Mouse (Mus musculus) limb, embryonic 10.5 days (tissue): ENCODE results near the gene 1700018B08Rik. TPM values are rescaled to one million over a fixed set of nuclear protein-coding genes. Genes with fewer than 3 reads are reported as not detected.
A peak's percentile ranks its signal among the peaks of the same experiment; 100 is the strongest.

ENCODE experiments used
- DNase-seq: peaks from one replicate; pipeline ENCODE4 v3.0.0-alpha.2; 2017; ENCODE audit warnings: low spot score
- H3K27ac ChIP-seq: fragments of 300-500 bp; sonication (generic); 2 replicates; pipeline ENCODE4 v1.5.1; 2016; ENCODE audit warnings: mild to moderate bottlenecking
- H3K27me3 ChIP-seq: fragments of 300-500 bp; sonication (generic); 2 replicates; pipeline ENCODE4 v1.6.1; 2016; ENCODE audit warnings: low read depth, mild to moderate bottlenecking; ENCODE audit not compliant: poor library complexity, severe bottlenecking
- H3K36me3 ChIP-seq: fragments of 300-500 bp; sonication (generic); 2 replicates; pipeline ENCODE4 v1.6.1; 2016; ENCODE audit warnings: mild to moderate bottlenecking, moderate library complexity
- H3K4me1 ChIP-seq: fragments of 300-500 bp; sonication (generic); 2 replicates; pipeline ENCODE4 v1.6.1; 2016
- H3K4me3 ChIP-seq: fragments of 300-500 bp; sonication (generic); 2 replicates; pipeline ENCODE4 v1.5.1; 2016; ENCODE audit warnings: mild to moderate bottlenecking, moderate library complexity
- H3K9me3 ChIP-seq: fragments of 300-500 bp; sonication (generic); replicated peaks from 2 replicates; pipeline ENCODE4 v1.6.1; 2016; ENCODE audit warnings: mild to moderate bottlenecking
- WGBS: fragments of 180-500 bp; shearing (Covaris S2); methylation state at CpG from one replicate; pipeline ENCODE4 v1.1.7; 2016; 5-methylcytosine and 5-hydroxymethylcytosine counted together
- polyA plus RNA-seq: library from polyadenylated mRNA; unstranded; fragments of >200 nt; fragmentation: Nextera tagmentation; extraction: Ambion mirVana; gene quantifications from 2 replicates; pipeline ENCODE4 v1.2.1, GENCODE M21; 2016

Gene 1700018B08Rik
- polyA plus RNA-seq, 1 experiment from 2014 or later = not detected

- H3K27ac ChIP-seq = no peak overlapping the region
- H3K4me3 ChIP-seq = no peak overlapping the region
- no peaks in the 10 kb centered on the region for H3K4me1 ChIP-seq
- DNase-seq = no peak
- no peaks in the 10 kb centered on the region for H3K9me3 ChIP-seq
- peaks cover 72% of the 10 kb centered on the region for H3K36me3 ChIP-seq
- 87% methylated on average over 16 of the region's 16 CpGs for WGBS
- H3K27me3 ChIP-seq = no peaks in the 10 kb centered on the region
Measured at GRCm38 (mm10) chr8:121558538-121558937, 14.4 kb upstream of the 1700018B08Rik start.

GRCm38 (mm10) chr8:121557746-121558145 lies 13.6 kb upstream of the 1700018B08Rik start:
- H3K4me3 ChIP-seq = no peak overlapping the region
- no peak for DNase-seq
- no peaks in the 10 kb centered on the region for H3K9me3 ChIP-seq
- WGBS = 81% methylated on average over 11 of the region's 11 CpGs
- no peak overlapping the region for H3K27ac ChIP-seq
- no peaks in the 10 kb centered on the region for H3K27me3 ChIP-seq
- peaks cover 75% of the 10 kb centered on the region for H3K36me3 ChIP-seq
- no peaks in the 10 kb centered on the region for H3K4me1 ChIP-seq

GRCm38 (mm10) chr8:121553831-121554475 lies 9.8 kb upstream of the 1700018B08Rik start:
- H3K36me3 ChIP-seq = peaks cover 87% of the 10 kb centered on the region
- H3K27me3 ChIP-seq = no peaks in the 10 kb centered on the region
- DNase-seq = no peak
- H3K9me3 ChIP-seq = no peaks in the 10 kb centered on the region
- H3K27ac ChIP-seq = no peak overlapping the region
- no peaks in the 10 kb centered on the region; the same call in 1 of the 2 replicates for H3K4me1 ChIP-seq
- H3K4me3 ChIP-seq = no peak overlapping the region
- 95% methylated on average over 32 of the region's 32 CpGs for WGBS

- WGBS = 94% methylated on average over 7 of the region's 9 CpGs
- H3K27me3 ChIP-seq = no peaks in the 10 kb centered on the region
- H3K9me3 ChIP-seq = no peaks in the 10 kb centered on the region
- peaks cover 73% of the 10 kb centered on the region for H3K36me3 ChIP-seq
- no peak for DNase-seq
- H3K27ac ChIP-seq = no peak overlapping the region
- H3K4me3 ChIP-seq = no peak overlapping the region
- no peaks in the 10 kb centered on the region; the same call in 1 of the 2 replicates for H3K4me1 ChIP-seq
Measured at GRCm38 (mm10) chr8:121552506-121552905, 8.4 kb upstream of the 1700018B08Rik start.

- 78% methylated on average over 24 of the region's 24 CpGs for WGBS
- Histone ChIP-seq H3K27ac (no peak overlapping the region), H3K36me3 (peaks cover 67% of the 10 kb centered on the region), H3K4me1 (no peaks in the 10 kb centered on the region; the same call in 1 of the 2 replicates), H3K27me3 (no peaks in the 10 kb centered on the region), H3K9me3 (no peaks in the 10 kb centered on the region), H3K4me3 (no peak overlapping the region)
- no peak for DNase-seq
Measured at GRCm38 (mm10) chr8:121551065-121551985, 7.2 kb upstream of the 1700018B08Rik start.

GRCm38 (mm10) chr8:121550056-121550455 lies 5.9 kb upstream of the 1700018B08Rik start:
- H3K27me3 ChIP-seq = peaks cover 2% of the 10 kb centered on the region; the same call in 1 of the 2 replicates
- peaks cover 58% of the 10 kb centered on the region for H3K36me3 ChIP-seq
- H3K9me3 ChIP-seq = no peaks in the 10 kb centered on the region
- DNase-seq = no peak
- 93% methylated on average over 6 of the region's 6 CpGs for WGBS
- no peaks in the 10 kb centered on the region; the same call in 1 of the 2 replicates for H3K4me1 ChIP-seq
- H3K27ac ChIP-seq = no peak overlapping the region
- no peak overlapping the region for H3K4me3 ChIP-seq

GRCm38 (mm10) chr8:121547132-121547531 lies 3.0 kb upstream of the 1700018B08Rik start:
- 14% methylated on average over 7 of the region's 7 CpGs for WGBS
- peak; percentile 78 for DNase-seq
- no peak overlapping the region for H3K27ac ChIP-seq
- no peak overlapping the region for H3K4me3 ChIP-seq
- peaks cover 29% of the 10 kb centered on the region for H3K36me3 ChIP-seq
- no peaks in the 10 kb centered on the region for H3K9me3 ChIP-seq
- H3K4me1 ChIP-seq = no peaks in the 10 kb centered on the region; the same call in 1 of the 2 replicates
- peaks cover 12% of the 10 kb centered on the region; the same call in 1 of the 2 replicates for H3K27me3 ChIP-seq

- Histone ChIP-seq H3K27me3 (peaks cover 13% of the 10 kb centered on the region; the same call in 1 of the 2 replicates), H3K4me3 (no peak overlapping the region), H3K27ac (no peak overlapping the region), H3K4me1 (no peaks in the 10 kb centered on the region), H3K36me3 (peaks cover 7% of the 10 kb centered on the region), H3K9me3 (no peaks in the 10 kb centered on the region; the same call in 1 of the 2 replicates)
- WGBS = 78% methylated on average over 11 of the region's 11 CpGs
- DNase-seq = no peak
Measured at GRCm38 (mm10) chr8:121544936-121545335, 816 bp upstream of the 1700018B08Rik start.

- no peaks in the 10 kb centered on the region; the same call in 1 of the 2 replicates for H3K9me3 ChIP-seq
- H3K27ac ChIP-seq = no peak overlapping the region
- H3K4me3 ChIP-seq = no peak overlapping the region
- DNase-seq = no peak
- no peaks in the 10 kb centered on the region for H3K36me3 ChIP-seq
- H3K27me3 ChIP-seq = peaks cover 23% of the 10 kb centered on the region; the same call in 1 of the 2 replicates
- 73% methylated on average over 13 of the region's 13 CpGs for WGBS
- no peaks in the 10 kb centered on the region for H3K4me1 ChIP-seq
Measured at GRCm38 (mm10) chr8:121542901-121543300, 1.2 kb downstream of the 1700018B08Rik start.

- H3K36me3 ChIP-seq = no peaks in the 10 kb centered on the region
- WGBS = 77% methylated on average over 19 of the region's 19 CpGs
- H3K9me3 ChIP-seq = no peaks in the 10 kb centered on the region; the same call in 1 of the 2 replicates
- no peaks in the 10 kb centered on the region for H3K4me1 ChIP-seq
- DNase-seq = no peak
- no peak overlapping the region for H3K4me3 ChIP-seq
- H3K27ac ChIP-seq = no peak overlapping the region
- H3K27me3 ChIP-seq = peaks cover 23% of the 10 kb centered on the region; the same call in 1 of the 2 replicates
Measured at GRCm38 (mm10) chr8:121541862-121542261, 2.3 kb downstream of the 1700018B08Rik start.

- peak; percentile 79 for DNase-seq
- Histone ChIP-seq H3K9me3 (no peaks in the 10 kb centered on the region), H3K27ac (no peak overlapping the region), H3K4me3 (no peak overlapping the region), H3K4me1 (no peaks in the 10 kb centered on the region), H3K27me3 (peaks cover 13% of the 10 kb centered on the region), H3K36me3 (no peaks in the 10 kb centered on the region)
- WGBS = 61% methylated on average over 5 of the region's 5 CpGs
Measured at GRCm38 (mm10) chr8:121532381-121532780, 11.7 kb downstream of the 1700018B08Rik start.

GRCm38 (mm10) chr8:121530639-121531038 lies 13.5 kb downstream of the 1700018B08Rik start:
- Histone ChIP-seq H3K4me1 (peaks cover 8% of the 10 kb centered on the region), H3K36me3 (no peaks in the 10 kb centered on the region), H3K4me3 (no peak overlapping the region), H3K27me3 (peaks cover 24% of the 10 kb centered on the region), H3K9me3 (no peaks in the 10 kb centered on the region), H3K27ac (no peak overlapping the region)
- DNase-seq = no peak
- 82% methylated on average over 10 of the region's 10 CpGs for WGBS

- 90% methylated on average over 15 of the region's 15 CpGs for WGBS
- H3K36me3 ChIP-seq = no peaks in the 10 kb centered on the region
- DNase-seq = no peak
- H3K4me3 ChIP-seq = no peak overlapping the region
- peaks cover 32% of the 10 kb centered on the region for H3K27me3 ChIP-seq
- H3K27ac ChIP-seq = no peak overlapping the region
- no peaks in the 10 kb centered on the region for H3K9me3 ChIP-seq
- H3K4me1 ChIP-seq = peaks cover 8% of the 10 kb centered on the region
Measured at GRCm38 (mm10) chr8:121528790-121529189, 15.3 kb downstream of the 1700018B08Rik start.
